Mouse (Mus musculus) midbrain, embryonic 10.5 days (tissue): Measurements from ENCODE around the gene Strada. TPM values are rescaled to one million over a fixed set of nuclear protein-coding genes. Genes with fewer than 3 reads are reported as not detected.
A peak's percentile ranks its signal among the peaks of the same experiment; 100 is the strongest.

Experiments
- DNase-seq: peaks from one replicate; pipeline ENCODE4 v3.0.0-alpha.2; 2017; ENCODE audit warnings: low spot score
- H3K27ac ChIP-seq: fragments of 300-500 bp; sonication (generic); replicated peaks from 2 replicates; pipeline ENCODE4 v1.5.1; 2016; ENCODE audit warnings: mild to moderate bottlenecking
- H3K27me3 ChIP-seq: fragments of 300-500 bp; sonication (generic); 2 replicates; pipeline ENCODE4 v1.6.1; 2016; ENCODE audit warnings: low read depth, mild to moderate bottlenecking; ENCODE audit not compliant: poor library complexity, severe bottlenecking
- H3K36me3 ChIP-seq: fragments of 300-500 bp; sonication (generic); 2 replicates; pipeline ENCODE4 v1.6.1; 2016; ENCODE audit warnings: mild to moderate bottlenecking, moderate library complexity
- H3K4me1 ChIP-seq: fragments of 300-500 bp; sonication (generic); 2 replicates; pipeline ENCODE4 v1.6.1; 2016
- H3K4me3 ChIP-seq: fragments of 300-500 bp; sonication (generic); 2 replicates; pipeline ENCODE4 v1.5.1; 2016; ENCODE audit warnings: mild to moderate bottlenecking, moderate library complexity
- H3K9me3 ChIP-seq: fragments of 300-500 bp; sonication (generic); replicated peaks from 2 replicates; pipeline ENCODE4 v1.6.1; 2016; ENCODE audit warnings: mild to moderate bottlenecking
- WGBS: fragments of 180-500 bp; shearing (Covaris S2); methylation state at CpG from one replicate; pipeline ENCODE4 v1.1.7; 2016; 5-methylcytosine and 5-hydroxymethylcytosine counted together
- polyA plus RNA-seq: library from polyadenylated mRNA; unstranded; fragments of >200 nt; fragmentation: Nextera tagmentation; extraction: Ambion mirVana; gene quantifications from 2 replicates; pipeline ENCODE4 v1.2.1, GENCODE M21; 2016

Strada gene
- polyA plus RNA-seq, 1 experiment from 2014 or later, result 42.4 TPM

GRCm38 (mm10) chr11:106159216-106159920, 42.6 kb downstream of the Strada start:
- Histone ChIP-seq H3K36me3 (peaks cover 72% of the 10 kb centered on the region), H3K27ac (peak overlapping the region; percentile 93), H3K9me3 (no peaks in the 10 kb centered on the region), H3K4me3 (peak overlapping the region; percentile 92), H3K4me1 (peaks cover 39% of the 10 kb centered on the region), H3K27me3 (no peaks in the 10 kb centered on the region)
- WGBS, result 3% methylated on average over 25 of the region's 25 CpGs
- peak; percentile 67 for DNase-seq

GRCm38 (mm10) chr11:106158930-106159215, 43.1 kb downstream of the Strada start:
- 50% methylated on average over 9 of the region's 9 CpGs for WGBS
- Histone ChIP-seq H3K27ac (peak overlapping the region; percentile 93), H3K36me3 (peaks cover 72% of the 10 kb centered on the region), H3K4me3 (peak overlapping the region; percentile 92), H3K9me3 (no peaks in the 10 kb centered on the region), H3K27me3 (no peaks in the 10 kb centered on the region), H3K4me1 (peaks cover 39% of the 10 kb centered on the region)
- DNase-seq, result no peak

DNA sequence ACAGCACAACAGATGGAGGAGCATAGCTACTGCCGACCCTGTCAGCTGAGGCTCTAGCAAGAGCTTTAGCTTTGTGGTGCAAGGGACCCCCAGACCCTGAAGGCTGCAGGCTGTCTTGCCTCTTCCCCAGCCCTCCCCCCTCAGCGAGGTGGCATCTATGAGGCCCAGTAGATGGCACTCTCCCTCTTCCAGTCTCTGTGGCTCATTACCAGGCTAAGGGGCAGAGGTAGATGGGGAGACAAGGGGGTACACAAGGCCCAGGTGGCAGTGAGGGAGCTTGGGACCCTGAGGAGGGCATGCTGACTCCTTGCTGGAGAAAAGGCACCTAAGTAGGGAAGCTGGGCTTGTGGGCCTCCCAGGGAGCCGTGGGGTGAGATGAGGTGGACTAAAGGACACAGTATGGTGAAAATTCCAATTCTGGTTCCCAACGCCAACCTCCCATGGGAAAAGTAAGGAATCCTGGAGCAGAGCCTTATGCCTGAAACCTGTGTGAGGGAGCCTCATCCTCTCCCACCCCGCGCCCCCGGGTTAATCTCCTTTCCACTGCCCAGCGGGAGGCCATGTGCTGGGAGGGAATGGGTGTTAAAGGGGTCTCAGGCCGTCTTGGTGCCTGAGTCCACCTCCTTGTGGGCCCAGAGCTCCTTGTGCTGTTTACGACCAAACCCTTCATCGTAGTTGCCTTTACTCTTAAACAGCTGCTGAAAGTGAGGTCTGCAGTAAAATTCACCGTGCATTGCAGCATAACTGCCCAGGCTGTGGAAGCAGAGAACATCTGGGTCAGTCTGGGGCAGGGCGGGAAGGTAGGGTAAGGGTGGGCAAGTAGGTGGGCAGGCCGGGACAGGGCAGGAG, 43.7 kb downstream of the Strada start:
- H3K36me3 ChIP-seq, result peaks cover 72% of the 10 kb centered on the region
- peaks cover 39% of the 10 kb centered on the region for H3K4me1 ChIP-seq
- H3K27me3 ChIP-seq, result no peaks in the 10 kb centered on the region
- peak; percentile 32 for DNase-seq
- WGBS, result 63% methylated on average over 14 of the region's 14 CpGs
- no peaks in the 10 kb centered on the region for H3K9me3 ChIP-seq
- H3K4me3 ChIP-seq, result peak overlapping the region; percentile 92
- peak overlapping the region; percentile 93 for H3K27ac ChIP-seq

DNA sequence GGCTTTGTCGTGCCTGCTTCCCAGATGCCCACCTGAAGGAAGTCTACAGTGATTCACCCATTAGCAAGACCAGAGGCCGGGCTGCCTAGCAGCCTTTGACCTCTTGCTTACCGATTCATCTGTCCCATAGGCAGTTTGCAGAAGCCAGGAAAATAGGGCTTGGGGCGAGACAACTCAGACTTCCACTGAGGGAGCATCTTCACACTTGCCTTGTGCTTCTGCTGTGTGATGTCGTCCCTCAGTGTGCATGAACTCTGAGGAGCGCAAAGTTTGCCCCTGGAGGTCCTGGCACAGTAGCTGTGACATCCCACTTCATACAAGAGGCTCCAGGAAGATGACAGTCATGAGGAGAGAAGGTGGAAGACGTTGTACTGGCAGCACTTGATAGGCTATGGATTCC, 44.8 kb downstream of the Strada start:
- Histone ChIP-seq H3K4me3 (peak overlapping the region; percentile 18; the same call in 1 of the 2 replicates), H3K36me3 (peaks cover 72% of the 10 kb centered on the region), H3K4me1 (peaks cover 39% of the 10 kb centered on the region), H3K27ac (no peak overlapping the region), H3K9me3 (no peaks in the 10 kb centered on the region), H3K27me3 (no peaks in the 10 kb centered on the region)
- WGBS, result 93% methylated on average over 7 of the region's 7 CpGs
- no peak for DNase-seq

- no peaks in the 10 kb centered on the region for H3K27me3 ChIP-seq
These were observed 45.7 kb downstream of the Strada start for GRCm38 (mm10) chr11:106156257-106156656.

GRCm38 (mm10) chr11:106155761-106156160, 46.2 kb downstream of the Strada start:
- peaks cover 84% of the 10 kb centered on the region for H3K36me3 ChIP-seq
- no peak overlapping the region for H3K27ac ChIP-seq
- H3K9me3 ChIP-seq, result no peaks in the 10 kb centered on the region
- peaks cover 28% of the 10 kb centered on the region for H3K4me1 ChIP-seq
- WGBS, result 82% methylated on average over 3 of the region's 3 CpGs
- no peak for DNase-seq
- no peaks in the 10 kb centered on the region for H3K27me3 ChIP-seq
- H3K4me3 ChIP-seq, result no peak overlapping the region

More at GRCm38 (mm10) chr11:106156257-106156656, 45.7 kb downstream of the Strada start:
- peaks cover 33% of the 10 kb centered on the region for H3K4me1 ChIP-seq
- no peak for DNase-seq
- H3K36me3 ChIP-seq, result peaks cover 79% of the 10 kb centered on the region
- H3K27ac ChIP-seq, result no peak overlapping the region
- no peak overlapping the region for H3K4me3 ChIP-seq
- WGBS, result 100% methylated on average over 1 of the region's 1 CpGs
- no peaks in the 10 kb centered on the region for H3K9me3 ChIP-seq

DNA sequence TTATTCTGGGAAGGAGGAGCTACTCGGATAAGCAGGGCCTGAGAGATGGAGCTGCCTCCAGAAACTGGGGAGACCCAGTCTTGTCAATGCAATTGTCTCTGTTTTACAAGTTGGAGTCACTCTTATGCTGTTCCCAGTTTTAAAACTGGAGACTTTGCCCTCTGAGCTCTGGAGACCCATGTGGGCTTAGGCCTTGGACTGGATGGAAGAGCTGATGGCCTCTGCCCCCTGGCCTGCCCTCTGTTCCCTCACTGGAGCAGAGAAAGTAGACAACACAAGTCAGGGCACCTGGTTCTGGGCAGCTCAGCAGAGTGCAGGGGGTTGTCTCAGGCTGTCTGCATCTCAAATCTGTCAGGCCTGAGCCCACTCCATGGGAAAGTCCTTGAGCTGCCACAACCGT, 47.2 kb downstream of the Strada start:
- Histone ChIP-seq H3K27me3 (no peaks in the 10 kb centered on the region), H3K36me3 (peaks cover 94% of the 10 kb centered on the region), H3K4me3 (no peak overlapping the region), H3K9me3 (no peaks in the 10 kb centered on the region), H3K4me1 (peaks cover 21% of the 10 kb centered on the region), H3K27ac (no peak overlapping the region)
- DNase-seq, result no peak
- WGBS, result 82% methylated on average over 2 of the region's 2 CpGs

- WGBS, result 80% methylated on average over 5 of the region's 5 CpGs
- Histone ChIP-seq H3K4me3 (no peak overlapping the region), H3K27ac (no peak overlapping the region), H3K4me1 (peaks cover 15% of the 10 kb centered on the region), H3K27me3 (no peaks in the 10 kb centered on the region), H3K9me3 (no peaks in the 10 kb centered on the region), H3K36me3 (peaks cover 100% of the 10 kb centered on the region)
- DNase-seq, result no peak
These were observed 47.9 kb downstream of the Strada start for GRCm38 (mm10) chr11:106154091-106154490.

DNA sequence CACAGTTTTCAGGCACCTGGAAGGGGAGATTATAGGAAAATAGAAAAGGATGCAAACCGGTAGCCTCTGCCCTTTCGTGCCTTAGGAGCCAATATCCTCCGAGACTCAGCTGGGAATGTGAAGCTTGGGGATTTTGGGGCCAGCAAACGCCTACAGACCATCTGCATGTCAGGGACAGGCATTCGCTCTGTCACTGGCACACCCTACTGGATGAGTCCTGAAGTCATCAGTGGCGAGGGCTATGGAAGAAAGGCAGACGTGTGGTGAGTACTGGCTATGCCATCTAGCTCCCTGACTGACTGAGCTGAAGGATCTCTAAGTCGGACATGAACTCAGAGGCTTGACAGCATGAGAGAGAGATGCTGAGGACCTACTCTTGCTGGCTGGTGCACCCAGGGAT, 49.8 kb downstream of the Strada start:
- Histone ChIP-seq H3K27ac (no peak overlapping the region), H3K9me3 (no peaks in the 10 kb centered on the region), H3K4me3 (no peak overlapping the region), H3K36me3 (peaks cover 100% of the 10 kb centered on the region), H3K27me3 (no peaks in the 10 kb centered on the region), H3K4me1 (no peaks in the 10 kb centered on the region)
- WGBS, result 79% methylated on average over 8 of the region's 8 CpGs
- no peak for DNase-seq

DNA sequence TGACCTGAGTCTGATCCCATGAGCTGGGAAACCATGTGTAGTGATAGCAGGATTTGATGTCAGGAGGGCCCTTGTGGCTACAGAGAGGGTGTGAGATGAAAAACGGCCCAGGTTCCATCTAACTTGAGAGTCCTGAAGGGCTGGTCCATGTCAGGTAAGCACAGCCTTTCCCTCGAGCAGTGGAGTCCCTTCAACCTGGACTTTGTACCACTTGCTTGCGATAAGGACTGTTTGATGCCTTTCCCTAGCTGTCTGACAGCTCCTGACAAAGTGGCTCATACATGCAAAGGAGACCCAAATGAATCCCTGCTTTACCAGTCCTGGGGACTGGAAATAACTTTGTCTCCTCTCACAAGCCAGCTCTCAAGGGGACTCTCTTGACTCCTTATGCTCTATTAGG, 50.7 kb downstream of the Strada start:
- Histone ChIP-seq H3K27ac (no peak overlapping the region), H3K4me1 (no peaks in the 10 kb centered on the region), H3K36me3 (peaks cover 99% of the 10 kb centered on the region), H3K27me3 (no peaks in the 10 kb centered on the region), H3K9me3 (no peaks in the 10 kb centered on the region), H3K4me3 (no peak overlapping the region)
- WGBS, result 82% methylated on average over 3 of the region's 3 CpGs
- no peak for DNase-seq

- Histone ChIP-seq H3K36me3 (peaks cover 50% of the 10 kb centered on the region), H3K4me3 (no peak overlapping the region), H3K4me1 (peaks cover 7% of the 10 kb centered on the region; the same call in 1 of the 2 replicates), H3K9me3 (no peaks in the 10 kb centered on the region), H3K27ac (peak overlapping the region; percentile 69), H3K27me3 (no peaks in the 10 kb centered on the region)
- peak; percentile 17 for DNase-seq
- WGBS, result 46% methylated on average over 8 of the region's 8 CpGs
These were observed 67.1 kb downstream of the Strada start for GRCm38 (mm10) chr11:106134580-106135528.

DNA sequence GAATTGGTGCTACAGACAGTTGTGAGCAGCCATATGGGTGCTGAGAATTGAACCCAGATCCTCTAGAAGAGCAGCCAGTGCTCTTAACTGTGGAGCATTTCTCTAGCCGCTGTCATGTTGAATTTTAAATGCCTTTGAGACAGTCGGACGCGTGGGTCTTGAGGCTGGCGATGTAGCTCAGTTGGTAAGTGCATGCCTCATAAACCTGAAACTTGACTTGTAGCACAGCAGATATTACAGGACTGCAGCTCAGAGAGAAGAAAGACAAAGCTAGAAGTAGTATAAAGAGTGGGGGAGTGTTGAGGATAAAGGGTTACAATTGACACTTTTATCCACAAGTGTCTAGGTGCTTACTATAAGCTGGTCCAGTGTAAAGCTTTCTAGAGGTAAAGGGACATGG, 69.5 kb downstream of the Strada start:
- H3K27ac ChIP-seq, result no peak overlapping the region
- H3K36me3 ChIP-seq, result peaks cover 56% of the 10 kb centered on the region
- no peaks in the 10 kb centered on the region for H3K27me3 ChIP-seq
- WGBS, result 93% methylated on average over 5 of the region's 5 CpGs
- H3K4me1 ChIP-seq, result peaks cover 7% of the 10 kb centered on the region; the same call in 1 of the 2 replicates
- no peak overlapping the region for H3K4me3 ChIP-seq
- no peaks in the 10 kb centered on the region for H3K9me3 ChIP-seq
- no peak for DNase-seq
